Mouse (Mus musculus) kidney, postnatal 36 days (tissue): ENCODE data around the gene Bmp6.

Experiments used
- DNase-seq, 2 experiments: peaks; one replicate each; pipeline ENCODE4 v3.0.0; 2021 to 2022; ENCODE audit warnings: mixed read lengths in 2 of 2

The Bmp6 gene

GRCm38 (mm10) chr13:38354284-38354683, 9.4 kb downstream of the Bmp6 start:
- no peak for DNase-seq

GRCm38 (mm10) chr13:38359045-38359444, 14.1 kb downstream of the Bmp6 start:
- DNase-seq: no peak

GRCm38 (mm10) chr13:38362751-38363150, 17.8 kb downstream of the Bmp6 start:
- peak in 1 of 2 experiments; percentile 41 for DNase-seq

GRCm38 (mm10) chr13:38363869-38364268, 19.0 kb downstream of the Bmp6 start:
- peak; percentile 46 to 75 for DNase-seq

GRCm38 (mm10) chr13:38369624-38370023, 24.7 kb downstream of the Bmp6 start:
- no peak for DNase-seq

- peak; percentile 41 to 46 for DNase-seq
These were observed 31.2 kb downstream of the Bmp6 start for GRCm38 (mm10) chr13:38376071-38376470.

- no peak for DNase-seq
These were observed 32.4 kb downstream of the Bmp6 start for GRCm38 (mm10) chr13:38377355-38377754.

GRCm38 (mm10) chr13:38379806-38380205, 34.9 kb downstream of the Bmp6 start:
- no peak for DNase-seq

GRCm38 (mm10) chr13:38386035-38386559, 41.2 kb downstream of the Bmp6 start:
- DNase-seq: no peak

- peak; percentile 30 to 69 for DNase-seq
These were observed 42.6 kb downstream of the Bmp6 start for GRCm38 (mm10) chr13:38387453-38388040.

- no peak for DNase-seq
These were observed 48.5 kb downstream of the Bmp6 start for GRCm38 (mm10) chr13:38393444-38393843.

GRCm38 (mm10) chr13:38395026-38395425, 50.1 kb downstream of the Bmp6 start:
- DNase-seq: peak in 1 of 2 experiments; percentile 65

GRCm38 (mm10) chr13:38397007-38397545, 52.2 kb downstream of the Bmp6 start:
- DNase-seq: no peak

- DNase-seq: no peak
These were observed 53.8 kb downstream of the Bmp6 start for GRCm38 (mm10) chr13:38398658-38399057.

GRCm38 (mm10) chr13:38400662-38401061, 55.8 kb downstream of the Bmp6 start:
- DNase-seq: peak in 1 of 2 experiments; percentile 25

- no peak for DNase-seq
These were observed 62.9 kb downstream of the Bmp6 start for GRCm38 (mm10) chr13:38407611-38408315.

- DNase-seq: no peak
These were observed 63.7 kb downstream of the Bmp6 start for GRCm38 (mm10) chr13:38408636-38409035.

GRCm38 (mm10) chr13:38410322-38410865, 65.5 kb downstream of the Bmp6 start:
- peak; percentile 53 to 63 for DNase-seq

- peak; percentile 43 to 44 for DNase-seq
These were observed 74.9 kb downstream of the Bmp6 start for GRCm38 (mm10) chr13:38419781-38420180.

GRCm38 (mm10) chr13:38422491-38422890, 77.6 kb downstream of the Bmp6 start:
- DNase-seq: no peak

- peak in 1 of 2 experiments; percentile 29 for DNase-seq
These were observed 80.4 kb downstream of the Bmp6 start for GRCm38 (mm10) chr13:38425294-38425693.

GRCm38 (mm10) chr13:38429671-38430070, 84.8 kb downstream of the Bmp6 start:
- DNase-seq: peak; percentile 70 to 84

GRCm38 (mm10) chr13:38430075-38430474, 85.2 kb downstream of the Bmp6 start:
- DNase-seq: peak in 1 of 2 experiments; percentile 13

- DNase-seq: no peak
These were observed 89.9 kb downstream of the Bmp6 start for GRCm38 (mm10) chr13:38434831-38435230.
